Mouse (Mus musculus): ENCODE measurements around the gene Htra3. TPM values are rescaled to one million over a fixed set of nuclear protein-coding genes. Genes with fewer than 3 reads are reported as not detected.

Htra3 gene
- polyA plus RNA-seq, 1 experiment from 2014 or later: 39.4 TPM

- Histone ChIP-seq H3K4me3 (ENCODE audit: low read depth, low read length) (no peak overlapping the region), H3K36me3 (ENCODE audit: control insufficient read depth, insufficient read depth, low read length) (no peaks in the 10 kb centered on the region), H3K4me1 (replicated peaks; ENCODE audit: control insufficient read depth, insufficient read depth) (no peaks in the 10 kb centered on the region), H3K9ac (ENCODE audit: low read length) (no peak overlapping the region), H3K27ac (replicated peaks) (no peak overlapping the region), H3K27me3 (ENCODE audit: control insufficient read depth, insufficient read depth, low read length) (no peaks in the 10 kb centered on the region), H3K9me3 (ENCODE audit: control insufficient read depth, low read length) (no peaks in the 10 kb centered on the region), H3K4me2 (replicated peaks; ENCODE audit: low read depth) (no peak overlapping the region)
- WGBS: 68% methylated on average over 5 of the region's 5 CpGs
- no peak for TF ChIP-seq EP300 (optimal IDR thresholded peaks at IDR 0.05)
- no peak for TF ChIP-seq CTCF (IDR thresholded peaks at IDR 0.05; ENCODE audit: low read depth)
- no peak for DNase-seq (ENCODE audit: low spot score)
- ATAC-seq (ENCODE audit: low FRiP score, low TSS enrichment): no peak
These were observed 44.3 kb upstream of the Htra3 start for GRCm38 (mm10) chr5:35723900-35724299.

GRCm38 (mm10) chr5:35722654-35723053 is 43.1 kb upstream of the Htra3 start:
- no peaks in the 10 kb centered on the region for H3K4me1 ChIP-seq (replicated peaks; ENCODE audit: control insufficient read depth, insufficient read depth)
- no peaks in the 10 kb centered on the region for H3K27me3 ChIP-seq (ENCODE audit: control insufficient read depth, insufficient read depth, low read length)
- no peak overlapping the region for H3K27ac ChIP-seq (replicated peaks)
- ATAC-seq (ENCODE audit: low FRiP score, low TSS enrichment) (no peak), DNase-seq (ENCODE audit: low spot score) (no peak)
- no peak overlapping the region for H3K4me3 ChIP-seq (ENCODE audit: low read depth, low read length)
- H3K9ac ChIP-seq (ENCODE audit: low read length): no peak overlapping the region
- TF ChIP-seq EP300 (optimal IDR thresholded peaks at IDR 0.05): no peak
- TF ChIP-seq CTCF (IDR thresholded peaks at IDR 0.05; ENCODE audit: low read depth): no peak
- H3K4me2 ChIP-seq (replicated peaks; ENCODE audit: low read depth): no peak overlapping the region
- WGBS: 48% methylated on average over 2 of the region's 2 CpGs
- H3K36me3 ChIP-seq (ENCODE audit: control insufficient read depth, insufficient read depth, low read length): no peaks in the 10 kb centered on the region
- no peaks in the 10 kb centered on the region for H3K9me3 ChIP-seq (ENCODE audit: control insufficient read depth, low read length)

GRCm38 (mm10) chr5:35721933-35722332 is 42.4 kb upstream of the Htra3 start:
- DNase-seq (ENCODE audit: low spot score) (no peak), ATAC-seq (ENCODE audit: low FRiP score, low TSS enrichment) (no peak)
- Histone ChIP-seq H3K27me3 (ENCODE audit: control insufficient read depth, insufficient read depth, low read length) (no peaks in the 10 kb centered on the region), H3K27ac (replicated peaks) (no peak overlapping the region), H3K4me2 (replicated peaks; ENCODE audit: low read depth) (no peak overlapping the region), H3K4me1 (replicated peaks; ENCODE audit: control insufficient read depth, insufficient read depth) (no peaks in the 10 kb centered on the region), H3K9me3 (ENCODE audit: control insufficient read depth, low read length) (no peaks in the 10 kb centered on the region), H3K9ac (ENCODE audit: low read length) (no peak overlapping the region), H3K36me3 (ENCODE audit: control insufficient read depth, insufficient read depth, low read length) (no peaks in the 10 kb centered on the region), H3K4me3 (ENCODE audit: low read depth, low read length) (no peak overlapping the region)
- no peak for TF ChIP-seq CTCF (IDR thresholded peaks at IDR 0.05; ENCODE audit: low read depth)
- TF ChIP-seq EP300 (optimal IDR thresholded peaks at IDR 0.05): no peak
- WGBS: 86% methylated on average over 2 of the region's 2 CpGs

- H3K36me3 ChIP-seq (ENCODE audit: control insufficient read depth, insufficient read depth, low read length): no peaks in the 10 kb centered on the region
- no peak for DNase-seq (ENCODE audit: low spot score)
- H3K4me2 ChIP-seq (replicated peaks; ENCODE audit: low read depth): no peak overlapping the region
- H3K9ac ChIP-seq (ENCODE audit: low read length): no peak overlapping the region
- TF ChIP-seq CTCF (IDR thresholded peaks at IDR 0.05; ENCODE audit: low read depth): no peak
- no peak for TF ChIP-seq EP300 (optimal IDR thresholded peaks at IDR 0.05)
- H3K4me1 ChIP-seq (replicated peaks; ENCODE audit: control insufficient read depth, insufficient read depth): no peaks in the 10 kb centered on the region
- no peak for ATAC-seq (ENCODE audit: low FRiP score, low TSS enrichment)
- no peak overlapping the region for H3K4me3 ChIP-seq (ENCODE audit: low read depth, low read length)
- no peaks in the 10 kb centered on the region for H3K9me3 ChIP-seq (ENCODE audit: control insufficient read depth, low read length)
- no peak overlapping the region for H3K27ac ChIP-seq (replicated peaks)
- 80% methylated on average over 1 of the region's 1 CpGs for WGBS
- no peaks in the 10 kb centered on the region for H3K27me3 ChIP-seq (ENCODE audit: control insufficient read depth, insufficient read depth, low read length)
These were observed 40.3 kb upstream of the Htra3 start for GRCm38 (mm10) chr5:35719880-35720279.

- Histone ChIP-seq H3K27me3 (ENCODE audit: control insufficient read depth, insufficient read depth, low read length) (no peaks in the 10 kb centered on the region), H3K4me1 (replicated peaks; ENCODE audit: control insufficient read depth, insufficient read depth) (no peaks in the 10 kb centered on the region), H3K4me3 (ENCODE audit: low read depth, low read length) (no peak overlapping the region), H3K9me3 (ENCODE audit: control insufficient read depth, low read length) (no peaks in the 10 kb centered on the region), H3K27ac (replicated peaks) (no peak overlapping the region), H3K36me3 (ENCODE audit: control insufficient read depth, insufficient read depth, low read length) (no peaks in the 10 kb centered on the region), H3K9ac (ENCODE audit: low read length) (no peak overlapping the region), H3K4me2 (replicated peaks; ENCODE audit: low read depth) (no peak overlapping the region)
- ATAC-seq (ENCODE audit: low FRiP score, low TSS enrichment): no peak
- TF ChIP-seq CTCF (IDR thresholded peaks at IDR 0.05; ENCODE audit: low read depth) (no peak), EP300 (optimal IDR thresholded peaks at IDR 0.05) (no peak)
- no peak for DNase-seq (ENCODE audit: low spot score)
These were observed 39.8 kb upstream of the Htra3 start for GRCm38 (mm10) chr5:35719343-35719742.

GRCm38 (mm10) chr5:35718817-35719216 is 39.2 kb upstream of the Htra3 start:
- Histone ChIP-seq H3K4me1 (replicated peaks; ENCODE audit: control insufficient read depth, insufficient read depth) (no peaks in the 10 kb centered on the region), H3K9me3 (ENCODE audit: control insufficient read depth, low read length) (no peaks in the 10 kb centered on the region), H3K27me3 (ENCODE audit: control insufficient read depth, insufficient read depth, low read length) (no peaks in the 10 kb centered on the region), H3K9ac (ENCODE audit: low read length) (no peak overlapping the region), H3K4me2 (replicated peaks; ENCODE audit: low read depth) (no peak overlapping the region), H3K36me3 (ENCODE audit: control insufficient read depth, insufficient read depth, low read length) (no peaks in the 10 kb centered on the region), H3K27ac (replicated peaks) (peak overlapping the region; percentile 49), H3K4me3 (ENCODE audit: low read depth, low read length) (no peak overlapping the region)
- TF ChIP-seq EP300 (optimal IDR thresholded peaks at IDR 0.05) (no peak), CTCF (IDR thresholded peaks at IDR 0.05; ENCODE audit: low read depth) (peak; percentile 42)
- ATAC-seq (ENCODE audit: low FRiP score, low TSS enrichment) (peak; percentile 38), DNase-seq (ENCODE audit: low spot score) (peak; percentile 54)
- 65% methylated on average over 11 of the region's 11 CpGs for WGBS
